Mouse (Mus musculus) fibroblast of lung, adult 2 months (primary cell): ENCODE measurements around the gene Cxcl17.

Experiments used
- DNase-seq: peaks from one replicate; pipeline ENCODE4 v3.0.0-alpha.2; 2011; ENCODE audit warnings: low read depth

Cxcl17 gene

DNA sequence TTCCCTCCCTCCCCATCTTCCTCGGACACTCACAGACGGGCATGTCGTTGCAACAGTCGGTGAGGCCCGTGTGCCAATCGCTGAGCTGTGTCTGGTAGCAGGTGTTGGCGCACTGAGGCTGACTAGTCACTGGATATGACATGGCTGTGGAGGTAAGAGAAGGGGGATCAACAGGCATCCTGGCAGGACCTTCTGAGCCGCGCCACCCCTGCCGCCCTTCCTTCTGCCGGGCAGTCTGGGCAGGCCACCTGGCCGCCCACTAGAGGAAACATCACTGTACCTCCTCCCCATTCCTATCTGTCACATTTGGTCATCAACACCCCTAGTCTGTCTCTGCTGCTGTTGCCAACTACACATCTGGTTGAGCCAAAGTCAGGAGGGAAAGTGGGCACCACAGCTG, 44.4 kb downstream of the Cxcl17 start:
- DNase-seq = no peak

DNA sequence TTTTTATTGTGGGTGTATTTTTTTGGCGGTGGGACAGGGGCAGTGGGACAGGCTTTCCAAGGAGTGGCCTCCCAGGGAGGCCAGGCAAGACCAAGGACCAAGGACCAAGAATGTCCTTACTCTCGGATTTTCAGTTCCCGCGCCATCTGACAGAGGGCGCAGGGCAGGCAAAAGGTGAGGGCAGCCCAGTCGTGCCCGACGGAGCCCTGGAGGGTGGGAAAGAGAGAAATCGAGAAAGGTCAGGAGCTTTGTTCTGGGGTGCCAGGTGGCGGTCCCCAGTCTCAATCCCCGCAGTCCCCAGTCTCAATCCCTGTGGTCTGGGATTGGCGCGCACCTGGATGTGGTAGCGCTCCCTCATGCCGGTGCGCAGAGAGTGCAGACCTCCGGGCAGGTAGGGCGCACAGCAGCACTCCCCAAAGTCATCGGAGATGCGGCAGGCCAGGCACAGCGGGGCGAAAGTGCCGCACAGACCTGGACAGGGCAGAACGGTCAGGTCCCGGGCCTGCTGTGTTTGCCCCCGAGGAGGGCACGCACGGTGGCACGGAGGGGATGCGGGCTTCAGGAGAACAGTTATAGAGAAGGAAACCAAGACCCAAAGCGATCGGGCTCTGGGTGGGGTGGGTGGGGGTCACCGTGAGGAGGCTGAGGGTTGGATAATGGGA, 44.9 kb downstream of the Cxcl17 start:
- DNase-seq = no peak

DNA sequence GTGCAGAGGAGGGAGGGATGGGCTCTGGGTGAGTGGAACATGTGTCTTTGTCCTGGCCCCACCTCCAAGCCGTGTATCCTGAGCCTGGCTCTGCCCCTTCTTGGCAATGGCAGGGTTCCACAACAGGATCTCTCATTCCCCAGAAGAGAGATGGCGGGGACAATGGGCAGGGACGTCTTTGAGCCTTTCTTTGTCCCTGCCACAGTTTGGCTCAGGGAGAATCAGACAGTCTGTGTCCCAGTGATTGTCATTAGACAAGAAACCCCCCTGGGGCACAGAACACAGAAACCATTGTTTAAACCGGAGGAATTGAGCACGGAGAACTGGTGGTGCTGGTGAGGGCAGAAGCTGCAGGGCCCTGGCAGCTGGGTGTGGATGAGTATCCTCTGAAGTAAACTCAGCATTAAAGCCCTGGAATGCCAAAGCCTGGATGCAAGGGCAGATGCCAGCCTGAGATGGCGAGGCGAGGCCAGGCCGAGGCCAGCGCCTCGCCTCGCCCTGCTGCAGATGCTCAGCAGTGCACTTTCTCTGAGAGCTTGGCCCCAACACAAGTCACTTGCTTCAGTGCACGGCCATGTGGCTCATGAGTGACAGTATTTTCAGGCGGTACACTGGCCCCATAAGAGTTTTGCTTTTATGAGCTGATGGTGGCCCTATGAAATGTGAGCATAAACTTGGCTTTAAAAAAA, 46.6 kb downstream of the Cxcl17 start:
- no peak for DNase-seq

DNA sequence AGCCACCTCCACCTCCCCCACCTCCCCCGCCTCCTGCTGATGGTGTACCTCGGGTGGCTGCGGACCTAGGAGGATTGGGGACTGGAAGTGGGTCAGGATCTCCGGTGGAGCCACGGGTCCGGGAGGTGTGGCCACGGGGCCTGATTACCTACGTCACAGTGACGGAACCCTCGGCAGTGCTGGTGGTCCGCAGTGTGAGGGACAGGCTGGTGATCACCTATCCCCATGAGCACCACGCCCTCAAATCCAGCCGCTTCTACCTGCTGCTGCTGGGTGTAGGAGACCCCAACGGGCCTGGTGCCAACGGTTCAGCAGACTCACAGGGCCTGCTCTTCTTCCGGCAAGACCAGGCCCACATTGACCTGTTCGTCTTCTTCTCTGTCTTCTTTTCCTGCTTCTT, 49.1 kb downstream of the Cxcl17 start:
- DNase-seq = no peak

DNA sequence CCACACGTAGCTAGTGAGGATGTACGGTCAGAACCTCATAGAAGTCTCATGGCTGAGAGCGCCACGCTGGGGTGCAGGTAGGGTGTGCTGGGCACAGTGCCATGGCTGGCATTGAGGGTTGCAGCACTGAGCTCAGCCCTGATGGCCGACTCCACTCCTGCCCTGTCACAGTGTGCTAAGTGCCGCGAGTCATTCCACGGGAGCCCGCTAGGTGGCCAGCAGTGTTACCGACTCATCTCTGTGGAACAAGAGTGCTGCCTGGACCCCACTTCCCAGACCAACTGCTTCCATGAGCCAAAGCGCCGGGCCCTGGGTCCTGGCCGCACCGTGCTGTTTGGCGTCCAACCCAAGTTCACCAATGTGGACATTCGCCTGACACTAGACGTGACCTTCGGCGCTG, 49.5 kb downstream of the Cxcl17 start:
- DNase-seq = no peak

DNA sequence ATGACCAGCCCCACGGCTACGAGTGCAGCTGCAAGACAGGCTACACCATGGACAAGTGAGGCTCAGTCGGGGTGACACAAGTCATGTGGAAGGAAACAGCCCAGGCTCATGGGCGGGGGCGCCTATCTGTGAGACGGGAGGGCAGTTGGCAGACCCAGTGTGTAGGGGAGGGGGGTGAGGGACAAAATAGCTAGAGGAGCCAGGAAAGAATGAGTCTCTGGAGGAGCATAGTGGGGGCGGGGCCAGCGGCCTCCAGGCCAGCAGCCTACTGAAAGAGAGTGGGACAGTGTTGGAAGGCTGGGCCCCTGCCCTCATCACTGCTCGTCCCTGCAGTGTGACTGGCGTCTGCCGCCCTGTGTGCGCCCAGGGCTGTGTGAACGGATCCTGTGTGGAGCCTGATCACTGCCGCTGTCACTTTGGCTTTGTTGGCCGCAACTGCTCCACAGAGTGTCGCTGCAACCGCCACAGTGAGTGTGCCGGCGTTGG, 53.9 kb downstream of the Cxcl17 start:
- no peak for DNase-seq
